Mouse (Mus musculus): ENCODE results near the gene AW551984. TPM values are rescaled to one million over a fixed set of nuclear protein-coding genes. Genes with fewer than 3 reads are reported as not detected.

Gene AW551984
- polyA plus RNA-seq, 1 experiment from 2014 or later, result not detected

GRCm38 (mm10) chr9:39558349-39558647 lies 45.9 kb downstream of the AW551984 start:
- no peak overlapping the region for H3K4me3 ChIP-seq (ENCODE audit: inconsistent target)
- no peaks in the 10 kb centered on the region for H3K79me2 ChIP-seq (ENCODE audit: inconsistent target)
- no peaks in the 10 kb centered on the region for H3K36me3 ChIP-seq (ENCODE audit: inconsistent target)
- no peak overlapping the region for H3K27ac ChIP-seq

GRCm38 (mm10) chr9:39557529-39558348 lies 46.5 kb downstream of the AW551984 start:
- Histone ChIP-seq H3K4me3 (ENCODE audit: inconsistent target) (no peak overlapping the region), H3K79me2 (ENCODE audit: inconsistent target) (no peaks in the 10 kb centered on the region), H3K27ac (no peak overlapping the region), H3K36me3 (ENCODE audit: inconsistent target) (no peaks in the 10 kb centered on the region)
- WGBS (ENCODE audit: missing documents), result 60% methylated on average over 3 of the region's 3 CpGs

GRCm38 (mm10) chr9:39553946-39554345 lies 50.3 kb downstream of the AW551984 start, which contains the start of gene Olfr958:
Gene Olfr958, minus strand, starts transcription at chr9:39554054.
- Histone ChIP-seq H3K27ac (no peak within 1 kb of the TSS), H3K36me3 (ENCODE audit: inconsistent target) (no peaks in the 10 kb centered on the region), H3K79me2 (ENCODE audit: inconsistent target) (no peaks in the 10 kb centered on the region), H3K4me3 (ENCODE audit: inconsistent target) (no peak within 1 kb of the TSS)
- 75% methylated on average over 2 of the region's 2 CpGs for WGBS (ENCODE audit: missing documents)

- WGBS (ENCODE audit: missing documents), result 91% methylated on average over 4 of the region's 5 CpGs
- H3K79me2 ChIP-seq (ENCODE audit: inconsistent target), result no peaks in the 10 kb centered on the region
- H3K27ac ChIP-seq, result no peak overlapping the region
- H3K36me3 ChIP-seq (ENCODE audit: inconsistent target), result no peaks in the 10 kb centered on the region
- no peak overlapping the region for H3K4me3 ChIP-seq (ENCODE audit: inconsistent target)
These were observed 53.4 kb downstream of the AW551984 start for GRCm38 (mm10) chr9:39550806-39551205.

Other genes with a start within 250 kb of the AW551984 start
- not detected in 3 replicates for gene Olfr951, start 217.0 kb downstream of the AW551984 start, polyA plus RNA-seq (2018)
- gene Olfr952, start 177.3 kb downstream of the AW551984 start, polyA plus RNA-seq (2018), result not detected in 3 replicates
- gene Olfr954, start 147.7 kb downstream of the AW551984 start, polyA plus RNA-seq (2018), result not detected in 3 replicates
- not detected in 3 replicates for gene Olfr955, start 132.5 kb downstream of the AW551984 start, polyA plus RNA-seq (2018)
- gene Olfr44, start 110.4 kb downstream of the AW551984 start, polyA plus RNA-seq (2018), result not detected in 3 replicates
- gene Olfr957, start 88.6 kb downstream of the AW551984 start, polyA plus RNA-seq (2018), result not detected in 3 replicates
- not detected in 3 replicates for gene Olfr958, start 50.3 kb downstream of the AW551984 start, polyA plus RNA-seq (2018)
- gene Olfr959, start 28.8 kb downstream of the AW551984 start, polyA plus RNA-seq (2018), result not detected in 3 replicates
- not detected in 3 replicates for gene Olfr148, start 6.3 kb upstream of the AW551984 start, polyA plus RNA-seq (2018)
- gene Olfr960, start 17.0 kb upstream of the AW551984 start, polyA plus RNA-seq (2018), result not detected in 3 replicates
- not detected in 3 replicates for gene Olfr961, start 40.7 kb upstream of the AW551984 start, polyA plus RNA-seq (2018)
- gene Olfr963, start 62.8 kb upstream of the AW551984 start, polyA plus RNA-seq (2018), result not detected in 3 replicates
- not detected in 3 replicates for gene Olfr149, start 102.7 kb upstream of the AW551984 start, polyA plus RNA-seq (2018)
- gene Olfr965, start 107.0 kb upstream of the AW551984 start, polyA plus RNA-seq (2018), result not detected in 3 replicates
- gene Olfr150, start 126.6 kb upstream of the AW551984 start, polyA plus RNA-seq (2018), result not detected in 3 replicates
- not detected in 3 replicates for gene Olfr967, start 141.8 kb upstream of the AW551984 start, polyA plus RNA-seq (2018)
- not detected in 3 replicates for gene Olfr968, start 178.8 kb upstream of the AW551984 start, polyA plus RNA-seq (2018)
- gene Olfr969, start 186.5 kb upstream of the AW551984 start, polyA plus RNA-seq (2018), result not detected in 3 replicates
- not detected in 3 replicates for gene Olfr970, start 204.5 kb upstream of the AW551984 start, polyA plus RNA-seq (2018)
- not detected in 3 replicates for gene Olfr971, start 232.5 kb upstream of the AW551984 start, polyA plus RNA-seq (2018)